Mouse (Mus musculus) layer of hippocampus, postnatal 10 days (tissue): ENCODE measurements at regions not wholly inside any gene's neighbourhood (a gene's known extent, or its start where the extent isn't known, plus 50 kb on each side); places are given as distances from the start of the nearest gene placed in this dataset.
A peak's percentile ranks its signal among the peaks of the same experiment; 100 is the strongest.

Source experiments
- DNase-seq, 2 experiments: peaks; one replicate each; pipeline ENCODE4 v3.0.0; 2021; ENCODE audit warnings: low spot score in 2 of 2

- no peak for DNase-seq
These were observed 80.6 kb downstream of the Fam53a start for GRCm38 (mm10) chr5:33548800-33549199.

- peak; percentile 78 to 79 for DNase-seq
These were observed 86.1 kb downstream of the Fam53a start for GRCm38 (mm10) chr5:33543372-33543771.

GRCm38 (mm10) chr5:33542643-33543042 is 86.8 kb downstream of the Fam53a start:
- DNase-seq, result no peak

GRCm38 (mm10) chr5:33542000-33542554 is 87.4 kb downstream of the Fam53a start:
- DNase-seq, result peak; percentile 66 to 71

- peak in 1 of 2 experiments; percentile 31 for DNase-seq
These were observed 89.2 kb downstream of the Fam53a start for GRCm38 (mm10) chr5:33540259-33540658.

GRCm38 (mm10) chr5:33537429-33537828 is 92.0 kb downstream of the Fam53a start:
- no peak for DNase-seq

GRCm38 (mm10) chr5:33537017-33537416 is 92.4 kb downstream of the Fam53a start:
- no peak for DNase-seq

GRCm38 (mm10) chr5:33536261-33536660 is 93.2 kb downstream of the Fam53a start:
- no peak for DNase-seq

- DNase-seq, result no peak
These were observed 94.1 kb downstream of the Fam53a start for GRCm38 (mm10) chr5:33535145-33536010.

GRCm38 (mm10) chr5:33534345-33534744 is 95.1 kb downstream of the Fam53a start:
- peak; percentile 18 to 34 for DNase-seq

- no peak for DNase-seq
These were observed 96.2 kb downstream of the Fam53a start for GRCm38 (mm10) chr5:33533185-33533584.

- no peak for DNase-seq
These were observed 97.5 kb upstream of the Nkx1-1 start for GRCm38 (mm10) chr5:33531263-33531662.

GRCm38 (mm10) chr5:33529771-33530170 is 96.0 kb upstream of the Nkx1-1 start:
- no peak for DNase-seq

- DNase-seq, result no peak
These were observed 95.3 kb upstream of the Nkx1-1 start for GRCm38 (mm10) chr5:33528971-33529670.

GRCm38 (mm10) chr5:33527750-33528149 is 94.0 kb upstream of the Nkx1-1 start:
- no peak for DNase-seq

- DNase-seq, result no peak
These were observed 93.5 kb upstream of the Nkx1-1 start for GRCm38 (mm10) chr5:33527316-33527715.

GRCm38 (mm10) chr5:33521951-33522742 is 88.4 kb upstream of the Nkx1-1 start:
- DNase-seq, result no peak

GRCm38 (mm10) chr5:33520856-33521255 is 87.1 kb upstream of the Nkx1-1 start:
- DNase-seq, result no peak

- DNase-seq, result no peak
These were observed 85.6 kb upstream of the Nkx1-1 start for GRCm38 (mm10) chr5:33519394-33519793.

GRCm38 (mm10) chr5:33518860-33519259 is 85.1 kb upstream of the Nkx1-1 start:
- DNase-seq, result no peak

- DNase-seq, result no peak
These were observed 83.8 kb upstream of the Nkx1-1 start for GRCm38 (mm10) chr5:33517625-33518024.
